Mouse (Mus musculus): ENCODE data around the gene Rgs6.

- TF ChIP-seq POLR2A (IDR thresholded peaks at IDR 0.05; ENCODE audit: borderline replicate concordance, insufficient read depth, low read length) (no peak), CTCF (IDR thresholded peaks at IDR 0.05; ENCODE audit: borderline replicate concordance, insufficient read depth, low read depth, low read length) (no peak)
These were observed 416.1 kb downstream of the Rgs6 start for GRCm38 (mm10) chr12:83004014-83004682.

Measured in cerebellum, adult 2 months (tissue).